Mouse (Mus musculus) forebrain, embryonic 15.5 days (tissue): ENCODE results near the gene Cd200r1. TPM values are rescaled to one million over a fixed set of nuclear protein-coding genes. Genes with fewer than 3 reads are reported as not detected.
A peak's percentile ranks its signal among the peaks of the same experiment; 100 is the strongest.

ENCODE experiments used
- ATAC-seq: fragments of 200-750 bp; cut with Nextera tagmentation; replicated peaks from 2 replicates; pipeline ENCODE4 v1.8.0; 2017; ENCODE audit warnings: mild to moderate bottlenecking, moderate TSS enrichment, moderate library complexity
- H3K27ac ChIP-seq: fragments of 300-500 bp; sonication (generic); replicated peaks from 2 replicates; pipeline ENCODE4 v1.5.1; 2015; ENCODE audit warnings: mild to moderate bottlenecking, inconsistent platforms
- H3K27me3 ChIP-seq: fragments of 300-500 bp; sonication (generic); 2 replicates; pipeline ENCODE4 v1.6.1; 2015; ENCODE audit warnings: inconsistent platforms
- H3K36me3 ChIP-seq: fragments of 300-500 bp; sonication (generic); 2 replicates; pipeline ENCODE4 v1.6.1; 2015; ENCODE audit warnings: mild to moderate bottlenecking, inconsistent platforms
- H3K4me1 ChIP-seq: fragments of 300-500 bp; sonication (generic); 2 replicates; pipeline ENCODE4 v1.6.1; 2015; ENCODE audit warnings: inconsistent platforms
- H3K4me2 ChIP-seq: fragments of 300-500 bp; sonication (generic); replicated peaks from 2 replicates; pipeline ENCODE4 v1.6.1; 2015; ENCODE audit warnings: mild to moderate bottlenecking, inconsistent platforms
- H3K4me3 ChIP-seq: fragments of 300-500 bp; sonication (generic); 2 replicates; pipeline ENCODE4 v1.5.1; 2015; ENCODE audit warnings: mild to moderate bottlenecking, inconsistent platforms
- H3K9ac ChIP-seq: fragments of 300-500 bp; sonication (generic); replicated peaks from 2 replicates; pipeline ENCODE4 v1.6.1; 2015; ENCODE audit warnings: mild to moderate bottlenecking, inconsistent platforms
- H3K9me3 ChIP-seq: fragments of 300-500 bp; sonication (generic); 2 replicates; pipeline ENCODE4 v1.6.1; 2016; ENCODE audit warnings: inconsistent platforms
- WGBS: fragments of 180-500 bp; shearing (Covaris S2); methylation state at CpG from one replicate; pipeline ENCODE4 v1.1.7; 2015; ENCODE audit warnings: mixed read lengths; 5-methylcytosine and 5-hydroxymethylcytosine counted together
- polyA plus RNA-seq: library from polyadenylated mRNA; unstranded; fragments of >200 nt; fragmentation: Nextera tagmentation; extraction: Ambion mirVana; gene quantifications from 2 replicates; pipeline ENCODE4 v1.2.1, GENCODE M21; 2015

Gene Cd200r1
- 0.43 and 0.46 TPM in 2 replicates for polyA plus RNA-seq

DNA sequence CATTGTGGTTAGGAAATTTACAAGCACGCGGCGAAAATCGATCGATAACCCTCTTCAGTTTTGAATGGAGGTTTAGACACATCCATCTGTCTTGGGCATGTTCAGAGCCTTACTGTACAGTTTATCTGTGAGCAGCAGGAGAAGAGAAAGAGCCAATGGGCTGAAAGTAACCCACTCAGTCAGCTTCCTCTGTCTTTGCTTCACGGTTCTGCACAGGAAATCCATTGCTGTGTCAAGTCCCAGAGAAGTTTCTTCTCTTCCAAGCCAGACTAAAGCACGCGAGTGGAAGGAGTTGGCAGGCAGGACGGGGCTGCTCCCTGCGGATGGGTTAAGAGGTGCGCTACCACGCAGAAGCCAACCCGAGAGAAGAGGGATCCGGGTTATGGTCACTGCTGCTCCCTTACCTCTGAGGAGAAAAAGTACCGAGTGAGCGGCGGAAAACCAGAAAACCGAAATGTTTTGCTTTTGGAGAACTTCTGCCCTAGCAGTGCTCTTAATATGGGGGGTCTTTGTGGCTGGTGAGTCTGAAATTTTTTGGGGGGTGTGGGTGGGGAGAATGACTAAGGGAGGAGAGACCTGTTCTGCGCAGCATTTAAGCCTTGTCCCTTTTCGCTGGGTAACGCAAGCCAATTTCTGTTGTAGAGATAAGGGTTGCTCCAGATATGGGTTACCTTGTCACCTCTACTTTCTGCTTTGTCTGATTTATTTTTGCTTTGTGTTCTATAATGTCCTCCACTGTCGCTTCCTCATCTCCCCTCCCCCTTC is at the start of gene Cd200r1:
Gene Cd200r1, plus strand, starts transcription at position 182 of the 765 bp plus-strand sequence.
- no peak within 1 kb of the TSS for H3K4me2 ChIP-seq
- no peak for ATAC-seq
- no peak within 1 kb of the TSS for H3K4me3 ChIP-seq
- no peak within 1 kb of the TSS for H3K27ac ChIP-seq
- H3K9ac ChIP-seq = no peak within 1 kb of the TSS
- H3K4me1 ChIP-seq = no peaks in the 10 kb centered on the region
- no peaks in the 10 kb centered on the region for H3K27me3 ChIP-seq
- H3K36me3 ChIP-seq = no peaks in the 10 kb centered on the region
- no peaks in the 10 kb centered on the region for H3K9me3 ChIP-seq
- WGBS = 85% methylated on average over 22 of the region's 22 CpGs

DNA sequence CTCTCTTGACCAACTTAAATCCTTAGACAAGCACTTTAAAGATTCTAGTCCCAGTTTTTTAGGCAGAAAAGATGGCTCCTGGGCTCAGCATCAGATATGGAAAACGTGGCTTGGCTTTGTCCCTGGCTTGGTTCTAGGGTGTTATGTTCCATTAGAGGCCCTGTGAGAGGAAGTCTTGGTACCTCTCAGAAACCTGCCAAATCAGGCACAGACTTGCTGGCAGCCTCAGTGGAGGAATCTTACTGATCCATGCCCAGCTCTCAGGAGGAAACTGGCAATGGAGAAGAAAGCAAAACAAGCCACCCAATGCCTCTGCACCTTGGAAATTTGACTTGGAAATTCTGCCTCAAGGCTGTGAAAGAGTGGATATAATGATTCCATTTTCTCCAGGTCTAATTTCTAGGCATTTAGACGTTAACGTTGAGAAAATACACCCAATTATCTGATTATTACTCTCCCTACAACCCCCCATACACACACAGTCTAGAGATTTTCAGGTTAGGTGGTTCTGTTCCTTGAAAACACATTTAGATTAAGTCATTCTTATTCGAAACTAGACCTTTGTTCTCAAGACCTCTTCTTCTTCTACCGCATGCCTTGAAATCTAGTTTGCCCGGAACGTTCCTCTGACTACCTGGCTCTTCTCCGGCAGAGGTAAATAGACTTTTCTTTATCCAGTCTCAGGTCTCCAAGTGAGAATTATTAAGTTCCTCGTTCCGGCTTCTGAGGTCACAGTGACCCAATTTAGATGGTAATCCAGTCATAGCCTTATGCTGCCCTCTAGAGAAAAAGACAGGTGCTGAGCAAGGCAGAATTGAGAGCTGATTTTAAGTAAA is 49.0 kb upstream of the Cd200r1 start:
- Histone ChIP-seq H3K27ac (peak overlapping the region; percentile 9; the same call in 1 of the 2 replicates), H3K4me2 (peak overlapping the region; percentile 26; the same call in 1 of the 2 replicates), H3K4me1 (peaks cover 6% of the 10 kb centered on the region; the same call in 1 of the 2 replicates), H3K36me3 (0 out of 2 replicates have a peak, but pooled peaks cover 3% of the 10 kb centered on the region), H3K4me3 (no peak overlapping the region), H3K9ac (no peak overlapping the region), H3K9me3 (no peaks in the 10 kb centered on the region), H3K27me3 (no peaks in the 10 kb centered on the region)
- WGBS = 19% methylated on average over 10 of the region's 10 CpGs
- ATAC-seq = peak; percentile 82

DNA sequence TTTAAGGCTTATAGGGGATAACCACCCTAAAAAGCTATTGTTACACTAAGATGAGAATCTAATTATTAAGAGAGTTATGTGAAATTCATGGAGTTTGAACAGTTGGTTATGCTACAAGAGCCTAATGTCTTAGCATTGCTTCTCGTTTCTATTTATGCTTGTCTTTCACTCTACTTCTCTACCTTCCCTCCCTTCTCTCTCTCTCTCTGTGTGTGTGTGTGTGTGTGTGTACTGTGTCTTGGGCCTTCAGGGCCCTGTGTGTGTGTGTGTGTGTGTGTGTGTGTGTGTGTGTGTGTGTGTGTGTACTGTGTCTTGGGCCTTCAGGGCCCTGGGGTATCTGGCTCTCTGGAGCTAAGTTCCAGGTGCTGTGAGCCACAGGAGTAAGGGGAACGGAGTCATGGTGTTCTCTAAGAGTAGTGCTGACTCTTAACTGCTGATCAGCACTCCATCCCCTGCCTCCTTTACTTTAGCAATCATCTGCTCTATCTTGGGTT is 48.3 kb upstream of the Cd200r1 start:
- Histone ChIP-seq H3K4me1 (peaks cover 6% of the 10 kb centered on the region; the same call in 1 of the 2 replicates), H3K9me3 (no peaks in the 10 kb centered on the region), H3K27me3 (no peaks in the 10 kb centered on the region), H3K9ac (no peak overlapping the region), H3K4me2 (no peak overlapping the region), H3K36me3 (0 out of 2 replicates have a peak, but pooled peaks cover 3% of the 10 kb centered on the region), H3K27ac (no peak overlapping the region), H3K4me3 (no peak overlapping the region)
- 77% methylated on average over 2 of the region's 2 CpGs for WGBS
- ATAC-seq = peak; percentile 72

GRCm38 (mm10) chr16:44717838-44718237 is 47.7 kb upstream of the Cd200r1 start:
- Histone ChIP-seq H3K36me3 (0 out of 2 replicates have a peak, but pooled peaks cover 3% of the 10 kb centered on the region), H3K9me3 (no peaks in the 10 kb centered on the region), H3K4me1 (peaks cover 9% of the 10 kb centered on the region; the same call in 1 of the 2 replicates), H3K27ac (no peak overlapping the region), H3K27me3 (no peaks in the 10 kb centered on the region), H3K4me2 (no peak overlapping the region), H3K9ac (no peak overlapping the region), H3K4me3 (no peak overlapping the region)
- ATAC-seq = 0 out of 2 replicates have a peak, but pooled peaks have one; percentile 24
- WGBS = 70% methylated on average over 2 of the region's 2 CpGs

GRCm38 (mm10) chr16:44719349-44719748 is 46.2 kb upstream of the Cd200r1 start:
- WGBS = 73% methylated on average over 7 of the region's 7 CpGs
- Histone ChIP-seq H3K4me2 (no peak overlapping the region), H3K27me3 (no peaks in the 10 kb centered on the region), H3K27ac (no peak overlapping the region), H3K9me3 (no peaks in the 10 kb centered on the region), H3K36me3 (0 out of 2 replicates have a peak, but pooled peaks cover 3% of the 10 kb centered on the region), H3K4me3 (no peak overlapping the region), H3K9ac (no peak overlapping the region), H3K4me1 (peaks cover 18% of the 10 kb centered on the region)
- ATAC-seq = no peak

DNA sequence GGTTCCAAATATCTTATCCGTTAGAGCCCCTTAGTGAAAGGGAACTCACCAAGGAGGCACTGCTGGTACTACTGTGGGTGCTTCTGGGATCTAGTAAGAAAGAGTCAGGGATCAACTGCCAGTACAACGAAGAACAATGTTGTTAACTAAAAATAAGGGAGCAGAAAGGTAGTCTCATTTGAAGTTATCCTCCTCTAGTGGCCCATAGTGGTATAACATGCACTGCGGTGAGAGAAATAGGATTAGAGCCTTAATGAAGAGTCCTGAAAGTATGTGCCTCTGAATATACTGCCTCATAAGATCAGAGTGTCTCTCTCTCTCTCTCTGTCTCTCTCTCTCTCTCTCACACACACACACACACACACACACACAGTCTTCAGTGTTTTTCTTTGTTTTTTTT is 45.0 kb upstream of the Cd200r1 start:
- peaks cover 25% of the 10 kb centered on the region for H3K4me1 ChIP-seq
- no peak overlapping the region for H3K27ac ChIP-seq
- no peak overlapping the region for H3K4me2 ChIP-seq
- H3K36me3 ChIP-seq = 0 out of 2 replicates have a peak, but pooled peaks cover 3% of the 10 kb centered on the region
- H3K4me3 ChIP-seq = no peak overlapping the region
- no peaks in the 10 kb centered on the region for H3K27me3 ChIP-seq
- ATAC-seq = no peak
- no peaks in the 10 kb centered on the region for H3K9me3 ChIP-seq
- 65% methylated on average over 3 of the region's 3 CpGs for WGBS
- H3K9ac ChIP-seq = no peak overlapping the region

DNA sequence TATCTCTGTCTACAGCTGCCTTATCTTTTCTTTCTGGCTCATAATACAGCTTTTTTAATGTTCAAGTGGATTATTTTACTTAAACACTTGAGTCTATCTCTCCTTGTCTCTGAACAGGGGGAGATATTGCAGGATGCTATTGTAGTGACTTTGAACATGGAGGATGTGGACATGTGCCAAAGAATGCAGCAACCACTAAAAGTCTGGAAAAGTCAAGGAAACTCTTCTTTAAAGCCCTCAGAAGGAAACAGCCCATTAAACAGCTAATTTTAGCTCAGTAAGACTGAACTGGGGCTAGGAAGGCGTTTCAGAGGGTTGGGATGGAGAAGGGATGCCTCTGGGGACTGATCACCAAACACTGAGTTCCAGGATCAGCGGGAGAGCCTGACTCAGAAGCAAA is 42.9 kb upstream of the Cd200r1 start:
- Histone ChIP-seq H3K27ac (no peak overlapping the region), H3K4me2 (no peak overlapping the region), H3K9me3 (no peaks in the 10 kb centered on the region), H3K27me3 (no peaks in the 10 kb centered on the region), H3K36me3 (0 out of 2 replicates have a peak, but pooled peaks cover 5% of the 10 kb centered on the region), H3K4me1 (peaks cover 27% of the 10 kb centered on the region), H3K4me3 (no peak overlapping the region), H3K9ac (no peak overlapping the region)
- no peak for ATAC-seq
- 93% methylated on average over 2 of the region's 2 CpGs for WGBS

GRCm38 (mm10) chr16:44724083-44724787 is 41.3 kb upstream of the Cd200r1 start, which contains the start of gene Nepro:
Gene Nepro, plus strand, starts transcription at chr16:44724301.
- under 1% methylated on average over 62 of the region's 64 CpGs for WGBS
- Histone ChIP-seq H3K9ac (peak within 1 kb of the TSS; percentile 87), H3K27ac (peak within 1 kb of the TSS; percentile 91), H3K4me1 (peaks cover 27% of the 10 kb centered on the region), H3K27me3 (no peaks in the 10 kb centered on the region), H3K9me3 (no peaks in the 10 kb centered on the region), H3K4me2 (peak within 1 kb of the TSS; percentile 64), H3K4me3 (peak within 1 kb of the TSS; percentile 77), H3K36me3 (peaks cover 7% of the 10 kb centered on the region; the same call in 1 of the 2 replicates)
- peak; percentile 97 for ATAC-seq

GRCm38 (mm10) chr16:44724847-44725246 is 40.7 kb upstream of the Cd200r1 start:
- WGBS = under 1% methylated on average over 14 of the region's 14 CpGs
- H3K36me3 ChIP-seq = peaks cover 7% of the 10 kb centered on the region; the same call in 1 of the 2 replicates
- H3K27ac ChIP-seq = peak overlapping the region; percentile 91
- peak overlapping the region; percentile 87 for H3K9ac ChIP-seq
- ATAC-seq = peak; percentile 46
- no peaks in the 10 kb centered on the region for H3K27me3 ChIP-seq
- H3K9me3 ChIP-seq = no peaks in the 10 kb centered on the region
- H3K4me2 ChIP-seq = peak overlapping the region; percentile 64
- H3K4me3 ChIP-seq = peak overlapping the region; percentile 77
- H3K4me1 ChIP-seq = peaks cover 27% of the 10 kb centered on the region

- Histone ChIP-seq H3K4me3 (peak overlapping the region; percentile 77), H3K27me3 (no peaks in the 10 kb centered on the region), H3K4me1 (peaks cover 27% of the 10 kb centered on the region), H3K27ac (0 out of 2 replicates have a peak overlapping the region, but pooled peaks have one; percentile 91), H3K9ac (peak overlapping the region; percentile 87; the same call in 1 of the 2 replicates), H3K36me3 (peaks cover 5% of the 10 kb centered on the region; the same call in 1 of the 2 replicates), H3K9me3 (no peaks in the 10 kb centered on the region), H3K4me2 (peak overlapping the region; percentile 64)
- WGBS = 46% methylated on average over 14 of the region's 14 CpGs
- ATAC-seq = no peak
These were observed 40.0 kb upstream of the Cd200r1 start for GRCm38 (mm10) chr16:44725286-44726223.
